Comparison of ENCODE assay signal across 24 mouse cellular contexts in genomic region chr14:90405476-90405875, GRCm38 (mm10).
DNase-seq lines count a peak whose midpoint lies in the region; ATAC-seq lines count a peak whose summit lies in the region.
"Had no signal": no experiment of that assay in that cellular context is flagged by ENCODE, and none has a peak within 500 bp of the region (broad histone marks: within the 10 kb centered on the region; RNA-seq: fewer than 3 reads in every experiment).

No protein-coding gene starts in this region.

- no peak overlapping the region for H3K27ac ChIP-seq in forebrain, embryonic 11.5 days (ENCODE audit: low read depth, low read length)
- H3K27ac ChIP-seq in forebrain, embryonic 16.5 days (ENCODE audit: low read length) = no peak overlapping the region
- no peak overlapping the region for H3K27ac ChIP-seq in limb, embryonic 11.5 days (replicated peaks; ENCODE audit: low read depth, low read length)
- no peak overlapping the region for H3K27ac ChIP-seq in limb, embryonic 10.5 days
- H3K27ac ChIP-seq in midbrain, embryonic 14.5 days (replicated peaks; ENCODE audit: low read depth, low read length) = no peak overlapping the region
- H3K27ac ChIP-seq in midbrain, embryonic 13.5 days = no peak overlapping the region
- H3K27ac ChIP-seq: embryonic facial prominence, embryonic 10.5 days; embryonic facial prominence, embryonic 12.5 days; forebrain, embryonic 13.5 days had no signal

- H3K27me3 ChIP-seq in forebrain, embryonic 11.5 days (ENCODE audit: control insufficient read depth, insufficient read depth, low read length) = no peaks in the 10 kb centered on the region
- no peaks in the 10 kb centered on the region for H3K27me3 ChIP-seq in forebrain, embryonic 16.5 days (replicated peaks; ENCODE audit: control insufficient read depth, insufficient read depth, low read length)
- no peaks in the 10 kb centered on the region for H3K27me3 ChIP-seq in limb, embryonic 11.5 days (ENCODE audit: control insufficient read depth, insufficient read depth, low read length)
- no peaks in the 10 kb centered on the region for H3K27me3 ChIP-seq in limb, embryonic 10.5 days (ENCODE audit: low read depth, poor library complexity, severe bottlenecking)
- H3K27me3 ChIP-seq in midbrain, embryonic 14.5 days (ENCODE audit: control insufficient read depth, insufficient read depth, low read length) = no peaks in the 10 kb centered on the region
- H3K27me3 ChIP-seq in midbrain, embryonic 13.5 days = no peaks in the 10 kb centered on the region
- H3K27me3 ChIP-seq: CH12.LX; embryonic facial prominence, embryonic 12.5 days; forebrain, embryonic 13.5 days had no signal

- WGBS in forebrain, embryonic 11.5 days = 96% methylated on average over 1 of the region's 1 CpGs
- 98% methylated on average over 1 of the region's 1 CpGs for WGBS in forebrain, embryonic 16.5 days
- WGBS in limb, embryonic 11.5 days = 92% methylated on average over 1 of the region's 1 CpGs
- WGBS in limb, embryonic 10.5 days = 96% methylated on average over 1 of the region's 1 CpGs
- 93% methylated on average over 1 of the region's 1 CpGs for whole genome bisulfite sequencing in midbrain, embryonic 14.5 days
- 96% methylated on average over 1 of the region's 1 CpGs for WGBS in midbrain, embryonic 13.5 days

- peak; percentile 69 for ATAC-seq in forebrain, embryonic 11.5 days (replicated peaks; ENCODE audit: low FRiP score)
- no peak for ATAC-seq in forebrain, embryonic 16.5 days
- 0 out of 2 replicates have a peak, but pooled peaks have one; percentile 26 for ATAC-seq in limb, embryonic 11.5 days (ENCODE audit: insufficient number of reproducible peaks, low FRiP score, low TSS enrichment, low read depth)
- no peak for ATAC-seq in midbrain, embryonic 14.5 days (ENCODE audit: low FRiP score, low TSS enrichment)
- no peak for ATAC-seq in midbrain, embryonic 13.5 days
- ATAC-seq: activated CD4-positive, CD25-positive, alpha-beta regulatory T cell, adult 4 months; CD4-positive, CD25-positive, alpha-beta regulatory T cell, adult 4 months; forebrain, embryonic 13.5 days; forebrain, postnatal 0 days; Patski had no signal

- no peak overlapping the region for H3K4me3 ChIP-seq in forebrain, embryonic 11.5 days (ENCODE audit: low read depth, low read length)
- H3K4me3 ChIP-seq in forebrain, embryonic 16.5 days (replicated peaks; ENCODE audit: low read length) = no peak overlapping the region
- H3K4me3 ChIP-seq in limb, embryonic 11.5 days (ENCODE audit: low read depth, low read length) = no peak overlapping the region
- H3K4me3 ChIP-seq in limb, embryonic 10.5 days = no peak overlapping the region
- H3K4me3 ChIP-seq in midbrain, embryonic 14.5 days (replicated peaks; ENCODE audit: low read depth, low read length) = no peak overlapping the region
- H3K4me3 ChIP-seq in midbrain, embryonic 13.5 days (replicated peaks) = no peak overlapping the region
- H3K4me3 ChIP-seq: embryonic facial prominence, embryonic 10.5 days; embryonic facial prominence, embryonic 12.5 days; forebrain, embryonic 13.5 days had no signal

- no peaks in the 10 kb centered on the region for H3K4me1 ChIP-seq in forebrain, embryonic 11.5 days (replicated peaks; ENCODE audit: control insufficient read depth, insufficient read depth, low read length)
- H3K4me1 ChIP-seq in forebrain, embryonic 16.5 days (replicated peaks; ENCODE audit: control insufficient read depth, insufficient read depth, low read length) = no peaks in the 10 kb centered on the region
- H3K4me1 ChIP-seq in limb, embryonic 11.5 days (ENCODE audit: control insufficient read depth, insufficient read depth, low read length) = no peaks in the 10 kb centered on the region
- H3K4me1 ChIP-seq in limb, embryonic 10.5 days = no peaks in the 10 kb centered on the region
- H3K4me1 ChIP-seq in midbrain, embryonic 14.5 days (ENCODE audit: control insufficient read depth, insufficient read depth, low read length) = no peaks in the 10 kb centered on the region
- no peaks in the 10 kb centered on the region for H3K4me1 ChIP-seq in midbrain, embryonic 13.5 days (replicated peaks)
- H3K4me1 ChIP-seq: embryonic facial prominence, embryonic 10.5 days; embryonic facial prominence, embryonic 12.5 days; forebrain, embryonic 13.5 days had no signal

- no peaks in the 10 kb centered on the region for H3K9me3 ChIP-seq in forebrain, embryonic 11.5 days (ENCODE audit: control insufficient read depth, low read length)
- H3K9me3 ChIP-seq in forebrain, embryonic 16.5 days (ENCODE audit: control insufficient read depth, low read length) = no peaks in the 10 kb centered on the region
- H3K9me3 ChIP-seq in limb, embryonic 11.5 days (ENCODE audit: control insufficient read depth, low read length) = no peaks in the 10 kb centered on the region
- H3K9me3 ChIP-seq in limb, embryonic 10.5 days (replicated peaks) = no peaks in the 10 kb centered on the region
- no peaks in the 10 kb centered on the region for H3K9me3 ChIP-seq in midbrain, embryonic 14.5 days (ENCODE audit: control insufficient read depth, low read length)
- H3K9me3 ChIP-seq in midbrain, embryonic 13.5 days = no peaks in the 10 kb centered on the region
- H3K9me3 ChIP-seq: embryonic facial prominence, embryonic 10.5 days; embryonic facial prominence, embryonic 12.5 days; forebrain, embryonic 13.5 days; G1E had no signal

- DNase-seq in forebrain, embryonic 11.5 days (ENCODE audit: low spot score) = no peak
- no peak for DNase-seq in limb, embryonic 11.5 days (ENCODE audit: low spot score)
- no peak for DNase-seq in limb, embryonic 10.5 days (ENCODE audit: low spot score)
- DNase-seq in midbrain, embryonic 14.5 days = peak; percentile 2
- DNase-seq: adrenal gland, adult 8-10 months; adrenal gland, postnatal 14 days; adrenal gland, postnatal 36 days; B cell, adult 2 months; cerebellum, adult 11-12 months; cerebellum, adult 2 months; cerebellum, adult 9-10 months; cerebellum, postnatal 10 days; cerebellum, postnatal 25 days; forebrain, postnatal 0 days had no signal

- H3K36me3 ChIP-seq in forebrain, embryonic 11.5 days (ENCODE audit: control insufficient read depth, insufficient read depth, low read length) = no peaks in the 10 kb centered on the region
- no peaks in the 10 kb centered on the region for H3K36me3 ChIP-seq in forebrain, embryonic 16.5 days (ENCODE audit: control insufficient read depth, insufficient read depth)
- H3K36me3 ChIP-seq in limb, embryonic 11.5 days (ENCODE audit: control insufficient read depth, insufficient read depth, low read length) = no peaks in the 10 kb centered on the region
- H3K36me3 ChIP-seq in limb, embryonic 10.5 days = no peaks in the 10 kb centered on the region
- H3K36me3 ChIP-seq in midbrain, embryonic 14.5 days (ENCODE audit: control insufficient read depth, insufficient read depth, low read length) = no peaks in the 10 kb centered on the region
- no peaks in the 10 kb centered on the region for H3K36me3 ChIP-seq in midbrain, embryonic 13.5 days
- H3K36me3 ChIP-seq: embryonic facial prominence, embryonic 10.5 days; embryonic facial prominence, embryonic 12.5 days; G1E had no signal

- H3K9ac ChIP-seq in forebrain, embryonic 11.5 days (ENCODE audit: low read length) = no peak overlapping the region
- H3K9ac ChIP-seq in forebrain, embryonic 16.5 days (replicated peaks; ENCODE audit: low read depth, low read length) = no peak overlapping the region
- H3K9ac ChIP-seq in limb, embryonic 11.5 days (ENCODE audit: low read length) = no peak overlapping the region
- no peak overlapping the region for H3K9ac ChIP-seq in midbrain, embryonic 14.5 days (replicated peaks; ENCODE audit: low read length)
- no peak overlapping the region for H3K9ac ChIP-seq in midbrain, embryonic 13.5 days (replicated peaks)
- H3K9ac ChIP-seq: embryonic facial prominence, embryonic 12.5 days; forebrain, embryonic 13.5 days; forebrain, postnatal 0 days had no signal

- no peak overlapping the region for H3K4me2 ChIP-seq in forebrain, embryonic 11.5 days (ENCODE audit: low read depth, low read length, severe bottlenecking)
- H3K4me2 ChIP-seq in forebrain, embryonic 16.5 days (ENCODE audit: low read length) = no peak overlapping the region
- no peak overlapping the region for H3K4me2 ChIP-seq in limb, embryonic 11.5 days (ENCODE audit: low read depth, severe bottlenecking)
- H3K4me2 ChIP-seq in midbrain, embryonic 14.5 days (ENCODE audit: low read length) = no peak overlapping the region
- no peak overlapping the region for H3K4me2 ChIP-seq in midbrain, embryonic 13.5 days (replicated peaks)
- H3K4me2 ChIP-seq: embryonic facial prominence, embryonic 12.5 days; forebrain, embryonic 13.5 days had no signal

Comparison
In these comparisons a context has a peak if more than half of its experiments do, and no peak if none do; other contexts are left out.
1. ATAC-seq: peak in forebrain, embryonic 11.5 days (single experiment) and limb, embryonic 11.5 days (single experiment); none in forebrain, embryonic 16.5 days (single experiment), midbrain, embryonic 14.5 days (single experiment) and midbrain, embryonic 13.5 days (single experiment).